Mouse (Mus musculus): Measurements from ENCODE around the gene Usp44.

GRCm38 (mm10) chr10:93899907-93900306 lies 68.6 kb downstream of the Usp44 start:
- TF ChIP-seq CTCF (IDR thresholded peaks at IDR 0.05; ENCODE audit: borderline replicate concordance, control insufficient read depth, extremely low read depth, insufficient read depth, low read length, poor library complexity) (no peak), POLR2A (IDR thresholded peaks at IDR 0.05; ENCODE audit: control insufficient read depth, extremely low read depth, insufficient read depth, low read length, poor library complexity) (no peak)

Measured in thymus, adult 2 months (tissue).